Mouse (Mus musculus) layer of hippocampus, adult 2 months (tissue): Measurements from ENCODE around the gene 4933434E20Rik. TPM values are rescaled to one million over a fixed set of nuclear protein-coding genes. Genes with fewer than 3 reads are reported as not detected.

Source experiments
- DNase-seq, 2 experiments: peaks; one replicate each; pipeline ENCODE4 v3.0.0; 2022; ENCODE audit warnings: low spot score in 2 of 2
- H3K27ac ChIP-seq: fragments of 200-600 bp; 2 replicates; pipeline ENCODE4 v1.8.1; 2022
- H3K4me3 ChIP-seq: fragments of 200-600 bp; 2 replicates; pipeline ENCODE4 v1.8.1; 2022; ENCODE audit warnings: mild to moderate bottlenecking
- CTCF ChIP-seq: fragments of 200-600 bp; conservative IDR thresholded peaks from 2 replicates; pipeline ENCODE4 v1.8.1; 2022; ENCODE audit warnings: antibody characterized with exemption, mild to moderate bottlenecking, moderate library complexity
- long read RNA-seq, 2 experiments: library from polyadenylated mRNA; stranded (forward); transcript quantifications; one replicate each; pipeline ENCODE4 v2.0.0; 2021; ENCODE audit warnings: borderline mapping rate in 2 of 2
- total RNA-seq, 2 experiments: library from RNA; stranded (reverse); gene quantifications; 2 replicates each; pipeline ENCODE4 v1.2.3; 2021

4933434E20Rik gene
- 100 to 1,000 TPM in 1 of 2 experiments, 10 to 100 TPM in 1; 89.6 to 101 TPM for total RNA-seq
- long read RNA-seq, experiment 1, transcript 4933434E20Rik-206 (7 exons, 2,510 nt), result major isoform, 8 of 17 reads
- long read RNA-seq, experiment 1, partial matches to known transcripts, result 1 of 17 reads
- long read RNA-seq, experiment 1, other reads (novel, unspliced or antisense), result 4 of 17 reads
- long read RNA-seq, experiment 2, transcript 4933434E20Rik-206 (7 exons, 2,510 nt), result major isoform, 10 of 20 reads
- long read RNA-seq, experiment 2, partial matches to known transcripts, result 1 of 20 reads
- long read RNA-seq, experiment 2, other reads (novel, unspliced or antisense), result 6 of 20 reads

DNA sequence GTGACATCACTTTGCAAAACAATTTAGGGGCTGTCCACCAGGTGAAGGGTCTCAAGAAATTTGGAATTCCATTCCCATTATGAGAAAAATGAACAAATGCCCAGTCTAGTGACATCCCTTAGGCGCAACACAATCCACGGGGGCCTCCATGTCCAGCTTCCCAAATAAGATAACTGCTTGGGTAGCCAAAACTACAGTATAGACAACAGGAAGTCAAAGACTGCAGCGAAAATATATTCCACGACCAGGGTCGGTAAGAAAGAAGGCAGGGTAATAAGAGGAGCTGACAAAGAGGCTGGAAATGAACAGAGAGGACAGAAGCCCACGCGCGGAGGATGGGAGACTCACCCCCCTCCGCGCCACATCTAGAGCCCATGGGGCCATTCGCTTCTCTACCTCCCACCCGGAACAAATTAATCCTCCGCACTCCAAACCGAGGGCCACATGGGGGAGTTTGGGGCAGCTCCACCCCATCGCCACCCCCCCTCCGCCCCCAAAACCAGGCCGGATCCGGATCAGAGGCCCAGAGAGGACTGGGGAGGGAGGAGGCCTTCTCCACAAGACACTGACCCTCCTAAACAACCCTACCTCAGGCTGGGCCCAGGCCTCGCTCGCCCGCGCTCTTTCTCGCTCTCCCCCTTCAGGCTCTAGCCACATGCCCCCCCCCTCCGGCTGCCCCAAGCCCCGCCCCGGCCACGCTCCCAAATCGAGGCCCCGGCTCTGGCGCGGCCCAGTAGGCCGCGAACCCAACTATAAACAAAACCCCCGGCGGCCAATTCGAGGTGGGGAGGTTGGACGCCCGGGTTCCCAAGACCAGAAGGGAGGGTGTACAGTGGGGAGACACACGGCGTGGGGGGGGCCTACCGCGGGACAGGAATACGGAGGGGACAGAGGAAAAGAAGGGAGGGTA lies at the start of gene 4933434E20Rik:
Gene 4933434E20Rik (plus strand): TSS at position 196 of the 910 bp plus-strand sequence.
- no peak for TF ChIP-seq CTCF
- H3K4me3 ChIP-seq, result peak within 1 kb of the TSS; percentile 72
- peak; percentile 41 to 51 for DNase-seq

DNA sequence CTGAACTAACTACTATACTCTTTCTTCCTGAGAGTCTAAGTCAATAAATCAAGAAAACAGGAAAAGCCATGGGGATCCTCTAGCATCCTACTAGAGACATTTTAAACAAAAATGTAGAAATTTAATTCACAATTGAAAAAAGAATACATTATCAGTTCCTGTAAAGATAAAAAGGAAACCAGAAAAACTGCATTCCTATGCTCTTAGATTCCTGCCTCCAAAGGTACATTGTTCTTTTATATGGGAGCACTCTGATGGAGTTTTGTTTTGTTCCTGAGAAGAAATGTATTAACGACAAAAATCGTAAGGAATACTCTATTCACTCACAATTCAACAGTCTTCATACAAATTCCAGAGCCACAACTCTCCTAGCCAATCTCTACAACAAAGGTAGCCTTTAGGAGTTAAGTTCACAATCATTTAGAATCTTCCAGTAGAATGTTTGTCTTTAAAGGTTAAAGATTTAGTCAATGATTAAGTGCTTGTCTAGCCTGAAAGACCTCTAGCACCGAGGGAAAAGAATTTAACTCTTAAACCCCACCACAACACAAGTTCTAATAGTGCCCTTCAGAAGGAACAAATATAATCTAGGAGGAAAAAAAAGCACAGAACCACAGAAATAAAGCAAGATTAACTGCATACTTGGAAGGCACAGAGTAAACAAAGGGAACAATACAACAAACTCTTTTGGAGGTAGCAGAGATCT lies 47.2 kb upstream of the 4933434E20Rik start:
- DNase-seq, result no peak
- H3K4me3 ChIP-seq, result no peak overlapping the region
- no peak overlapping the region for H3K27ac ChIP-seq
- TF ChIP-seq CTCF, result no peak

More for the DNA sequence above, at the start of gene 4933434E20Rik:
- H3K27ac ChIP-seq, result peak within 1 kb of the TSS; percentile 95

- no peak for TF ChIP-seq CTCF
- Histone ChIP-seq H3K27ac (no peak overlapping the region; the same call in 1 of the 2 replicates), H3K4me3 (no peak overlapping the region)
- no peak for DNase-seq
Observed at GRCm38 (mm10) chr3:90010291-90010690, 41.1 kb upstream of the 4933434E20Rik start.

GRCm38 (mm10) chr3:90016626-90017025 lies 34.8 kb upstream of the 4933434E20Rik start:
- Histone ChIP-seq H3K4me3 (no peak overlapping the region), H3K27ac (no peak overlapping the region)
- no peak for DNase-seq
- TF ChIP-seq CTCF, result no peak

- TF ChIP-seq CTCF, result no peak
- Histone ChIP-seq H3K27ac (no peak overlapping the region), H3K4me3 (no peak overlapping the region)
- no peak for DNase-seq
Observed at GRCm38 (mm10) chr3:90034653-90035052, 16.8 kb upstream of the 4933434E20Rik start.

GRCm38 (mm10) chr3:90036263-90036662 lies 15.2 kb upstream of the 4933434E20Rik start:
- no peak overlapping the region for H3K27ac ChIP-seq
- no peak overlapping the region for H3K4me3 ChIP-seq
- no peak for DNase-seq
- TF ChIP-seq CTCF, result no peak

DNA sequence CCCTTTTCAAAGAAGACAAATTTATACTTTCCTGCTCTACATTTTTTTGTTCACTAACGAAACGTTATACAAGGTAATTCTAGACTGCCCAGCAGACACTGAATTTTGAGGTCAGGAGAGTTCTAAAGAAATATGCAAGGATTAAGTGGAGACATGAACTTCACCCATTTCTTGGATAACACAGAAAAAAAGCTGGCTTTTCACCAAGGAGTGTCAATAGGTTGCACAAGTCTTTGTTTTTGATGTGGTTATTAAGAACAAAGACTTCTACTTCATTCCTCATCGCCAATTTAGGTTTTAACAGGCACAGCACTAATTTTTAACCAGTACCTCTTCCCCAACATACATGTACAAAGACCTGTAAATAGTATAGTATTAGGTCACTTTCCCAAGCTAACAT lies 1.7 kb upstream of the 4933434E20Rik start:
- Histone ChIP-seq H3K27ac (no peak overlapping the region), H3K4me3 (no peak overlapping the region)
- no peak for TF ChIP-seq CTCF
- no peak for DNase-seq

DNA sequence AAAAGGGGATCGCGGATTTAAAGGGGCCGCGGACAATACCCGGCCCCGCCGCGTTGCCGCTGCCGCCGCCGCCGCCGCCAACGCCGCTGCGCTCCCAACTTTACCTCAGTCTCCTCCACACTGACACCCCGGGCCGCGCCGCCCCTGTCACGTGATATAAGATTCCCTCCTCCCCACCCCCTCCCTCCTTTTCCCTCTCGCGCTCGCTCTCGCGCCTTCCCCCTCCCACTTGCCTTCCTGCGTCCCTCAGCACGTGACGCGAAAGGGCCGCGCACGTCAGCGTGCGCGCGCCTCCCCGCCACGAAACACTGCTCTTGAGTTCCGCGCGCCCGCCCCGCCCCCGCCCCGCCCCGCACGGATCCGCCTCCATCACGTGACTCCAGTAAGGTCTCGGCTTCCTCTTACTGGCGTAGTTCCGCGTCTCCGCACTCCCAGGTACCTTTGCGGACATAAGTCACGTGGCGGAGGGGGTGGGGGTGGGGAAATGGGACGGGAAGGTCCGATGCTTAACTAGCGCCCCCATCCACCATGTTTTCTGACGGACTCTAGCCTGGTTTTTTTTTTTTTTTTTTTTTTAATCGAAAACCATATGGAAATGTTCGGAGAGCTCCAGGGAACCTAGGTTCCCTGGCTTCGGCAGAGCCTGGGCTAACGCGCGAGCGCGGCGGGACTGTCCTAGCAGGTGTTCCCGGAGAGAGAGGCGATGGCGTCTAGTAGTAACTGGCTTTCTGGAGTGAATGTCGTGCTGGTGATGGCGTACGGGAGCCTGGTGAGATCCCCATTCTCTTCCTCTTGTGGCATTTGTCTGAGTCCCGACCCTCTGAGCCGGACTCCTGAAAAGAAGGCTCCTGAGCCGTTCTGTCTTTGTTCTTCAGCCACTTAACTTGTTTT lies 1.2 kb downstream of the 4933434E20Rik start, which contains the start of gene Ubap2l:
Gene Ubap2l (minus strand): TSS at position 278 of the 891 bp plus-strand sequence.
- H3K27ac ChIP-seq, result peak within 1 kb of the TSS; percentile 95
- DNase-seq, result peak; percentile 92 to 94
- TF ChIP-seq CTCF, result peak; percentile 20; the same call in 1 of the 2 replicates
- H3K4me3 ChIP-seq, result peak within 1 kb of the TSS; percentile 85

DNA sequence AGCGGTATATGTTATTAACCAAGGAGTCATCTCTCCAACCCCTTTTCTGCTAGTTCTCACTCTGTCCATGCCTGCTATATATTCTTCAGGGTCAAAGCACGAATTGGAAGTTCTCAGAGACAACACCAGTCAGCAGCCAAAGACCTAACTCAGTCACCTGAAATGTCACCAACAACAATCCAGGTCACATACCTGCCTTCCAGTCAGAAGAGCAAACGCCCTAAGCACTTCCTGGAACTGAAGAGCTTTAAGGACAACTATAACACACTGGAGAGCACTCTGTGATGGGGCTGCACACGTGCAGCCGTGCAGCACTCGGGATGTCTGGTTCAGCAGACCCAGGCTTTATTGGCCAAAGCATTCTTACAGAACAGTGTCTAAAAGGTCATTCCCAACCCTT lies 10.1 kb downstream of the 4933434E20Rik start:
- H3K4me3 ChIP-seq, result no peak overlapping the region
- no peak overlapping the region for H3K27ac ChIP-seq
- no peak for DNase-seq
- TF ChIP-seq CTCF, result no peak

GRCm38 (mm10) chr3:90062539-90062938 lies 11.1 kb downstream of the 4933434E20Rik start:
- Histone ChIP-seq H3K27ac (no peak overlapping the region), H3K4me3 (no peak overlapping the region)
- DNase-seq, result no peak
- no peak for TF ChIP-seq CTCF

DNA sequence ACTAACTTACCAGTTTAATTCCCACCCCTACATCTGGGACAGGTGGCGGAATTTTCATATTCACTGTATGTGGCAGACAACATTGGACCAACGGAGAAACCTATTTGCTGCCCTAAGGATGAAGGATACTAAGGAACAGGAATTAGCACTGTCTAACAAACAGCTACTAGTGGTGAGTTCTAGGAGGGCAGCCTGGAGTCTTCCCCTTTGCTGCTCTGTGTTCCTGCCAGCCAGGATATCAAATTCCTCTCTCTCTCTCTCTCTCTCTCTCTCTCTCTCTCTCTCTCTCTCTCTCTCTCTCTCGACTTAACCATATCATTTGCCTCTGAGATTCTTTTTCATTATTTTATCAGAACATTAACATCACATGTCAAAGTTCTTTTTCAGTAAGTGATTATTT lies 12.9 kb downstream of the 4933434E20Rik start:
- H3K4me3 ChIP-seq, result no peak overlapping the region
- H3K27ac ChIP-seq, result no peak overlapping the region
- DNase-seq, result no peak
- peak; percentile 28 for TF ChIP-seq CTCF

GRCm38 (mm10) chr3:90065553-90065952 lies 14.1 kb downstream of the 4933434E20Rik start:
- TF ChIP-seq CTCF, result peak; percentile 94
- peak; percentile 25 to 47 for DNase-seq
- Histone ChIP-seq H3K4me3 (no peak overlapping the region), H3K27ac (no peak overlapping the region)
